Mouse (Mus musculus) embryonic fibroblast, embryonic 13.5 days (primary cell): ENCODE measurements around the gene Hira.

Source experiments
- CTCF ChIP-seq: IDR thresholded peaks from 2 replicates; pipeline ENCODE4 v1.5.1; 2011; ENCODE audit warnings: mild to moderate bottlenecking, control low read depth, low read length, moderate library complexity, borderline replicate concordance; ENCODE audit not compliant: insufficient read depth
- POLR2A ChIP-seq: IDR thresholded peaks from 2 replicates; pipeline ENCODE4 v1.6.1; 2011; ENCODE audit warnings: low read depth, mild to moderate bottlenecking, control low read depth, low read length, moderate library complexity

DNA sequence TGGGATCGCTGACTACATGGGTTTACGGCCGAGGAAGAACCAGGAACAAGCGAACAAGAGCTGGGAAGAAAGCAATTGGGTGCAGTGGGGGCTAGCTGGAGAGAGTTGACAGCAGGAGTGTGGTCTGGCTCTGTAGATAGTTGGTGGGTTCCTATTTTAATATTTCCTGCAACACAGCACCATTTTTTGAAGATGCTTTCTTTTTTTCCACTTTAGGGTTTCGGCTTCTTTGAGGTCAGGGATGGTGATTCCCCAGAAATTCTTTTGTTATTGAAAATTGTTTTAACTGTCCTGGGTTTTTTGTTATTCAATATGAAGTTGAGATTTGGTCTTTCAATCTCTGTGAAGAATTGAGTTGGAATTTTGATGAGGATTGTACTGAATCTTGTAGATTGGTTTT lies 110.0 kb downstream of the Hira start:
- TF ChIP-seq POLR2A (no peak), CTCF (no peak)
